Mouse (Mus musculus): ENCODE measurements around the gene Ube2e3. TPM values are rescaled to one million over a fixed set of nuclear protein-coding genes. Genes with fewer than 3 reads are reported as not detected.
A peak's percentile ranks its signal among the peaks of the same experiment; 100 is the strongest.

Ube2e3 gene
- polyA plus RNA-seq, 1 experiment, result 171 TPM

DNA sequence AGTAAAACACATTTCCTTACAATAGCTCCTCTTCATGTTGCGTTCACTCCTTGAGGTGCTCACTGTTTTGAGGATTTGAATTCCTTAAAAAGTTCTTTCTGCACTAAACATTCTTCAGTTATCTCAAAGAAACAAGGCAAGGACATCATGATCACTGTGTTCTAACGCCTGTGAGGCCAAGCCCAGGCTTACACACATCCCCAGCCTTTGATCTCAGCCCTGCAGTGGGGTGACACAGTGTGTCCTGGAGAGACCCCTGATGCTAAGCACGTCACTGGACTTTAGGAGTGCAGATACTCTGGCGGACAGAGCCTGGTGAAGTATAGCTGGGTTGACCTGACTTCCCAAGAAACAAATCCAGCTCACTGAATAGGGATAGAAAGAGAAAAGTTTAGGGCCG, 3.1 kb upstream of the Ube2e3 start:
- TF ChIP-seq POLR2A (IDR thresholded peaks at IDR 0.05; ENCODE audit: borderline replicate concordance, extremely low read depth, insufficient read depth, insufficient read length, poor library complexity, severe bottlenecking) (no peak), CTCF (IDR thresholded peaks at IDR 0.05; ENCODE audit: borderline replicate concordance, extremely low read depth, insufficient read depth, insufficient read length) (no peak)
- DNase-seq (ENCODE audit: low read depth), result no peak

GRCm38 (mm10) chr2:78868511-78868854, 559 bp downstream of the Ube2e3 start:
- TF ChIP-seq POLR2A (IDR thresholded peaks at IDR 0.05; ENCODE audit: borderline replicate concordance, extremely low read depth, insufficient read depth, insufficient read length, poor library complexity, severe bottlenecking), result peak; percentile 59; the same call in 1 of the 2 replicates
- no peak for TF ChIP-seq CTCF (IDR thresholded peaks at IDR 0.05; ENCODE audit: borderline replicate concordance, extremely low read depth, insufficient read depth, insufficient read length)

GRCm38 (mm10) chr2:78868951-78869720, 1.2 kb downstream of the Ube2e3 start:
- peak; percentile 74 for TF ChIP-seq CTCF (IDR thresholded peaks at IDR 0.05; ENCODE audit: borderline replicate concordance, extremely low read depth, insufficient read depth, insufficient read length)
- TF ChIP-seq POLR2A (IDR thresholded peaks at IDR 0.05; ENCODE audit: borderline replicate concordance, extremely low read depth, insufficient read depth, insufficient read length, poor library complexity, severe bottlenecking), result peak; percentile 71
- peak; percentile 97 for DNase-seq (ENCODE audit: low read depth)

More at GRCm38 (mm10) chr2:78868511-78868854, 559 bp downstream of the Ube2e3 start:
- peak; percentile 91 for DNase-seq (ENCODE audit: low read depth)

- TF ChIP-seq CTCF (IDR thresholded peaks at IDR 0.05; ENCODE audit: borderline replicate concordance, extremely low read depth, insufficient read depth, insufficient read length) (no peak), POLR2A (IDR thresholded peaks at IDR 0.05; ENCODE audit: borderline replicate concordance, extremely low read depth, insufficient read depth, insufficient read length, poor library complexity, severe bottlenecking) (no peak)
- DNase-seq (ENCODE audit: low read depth), result peak; percentile 64
Measured at GRCm38 (mm10) chr2:78869721-78870442, 2.0 kb downstream of the Ube2e3 start.

GRCm38 (mm10) chr2:78870443-78871025, 2.6 kb downstream of the Ube2e3 start:
- TF ChIP-seq POLR2A (IDR thresholded peaks at IDR 0.05; ENCODE audit: borderline replicate concordance, extremely low read depth, insufficient read depth, insufficient read length, poor library complexity, severe bottlenecking), result no peak
- no peak for TF ChIP-seq CTCF (IDR thresholded peaks at IDR 0.05; ENCODE audit: borderline replicate concordance, extremely low read depth, insufficient read depth, insufficient read length)
- peak; percentile 55 for DNase-seq (ENCODE audit: low read depth)

GRCm38 (mm10) chr2:78871971-78872860, 4.3 kb downstream of the Ube2e3 start:
- peak; percentile 90 for DNase-seq (ENCODE audit: low read depth)
- TF ChIP-seq POLR2A (IDR thresholded peaks at IDR 0.05; ENCODE audit: borderline replicate concordance, extremely low read depth, insufficient read depth, insufficient read length, poor library complexity, severe bottlenecking) (no peak), CTCF (IDR thresholded peaks at IDR 0.05; ENCODE audit: borderline replicate concordance, extremely low read depth, insufficient read depth, insufficient read length) (no peak; the same call in 1 of the 2 replicates)

- no peak for TF ChIP-seq CTCF (IDR thresholded peaks at IDR 0.05; ENCODE audit: borderline replicate concordance, extremely low read depth, insufficient read depth, insufficient read length)
- TF ChIP-seq POLR2A (IDR thresholded peaks at IDR 0.05; ENCODE audit: borderline replicate concordance, extremely low read depth, insufficient read depth, insufficient read length, poor library complexity, severe bottlenecking), result no peak
- peak; percentile 35 for DNase-seq (ENCODE audit: low read depth)
Measured at GRCm38 (mm10) chr2:78873946-78874345, 6.0 kb downstream of the Ube2e3 start.

- TF ChIP-seq POLR2A (IDR thresholded peaks at IDR 0.05; ENCODE audit: borderline replicate concordance, extremely low read depth, insufficient read depth, insufficient read length, poor library complexity, severe bottlenecking) (no peak), CTCF (IDR thresholded peaks at IDR 0.05; ENCODE audit: borderline replicate concordance, extremely low read depth, insufficient read depth, insufficient read length) (no peak)
- no peak for DNase-seq (ENCODE audit: low read depth)
Measured at GRCm38 (mm10) chr2:78876002-78876401, 8.1 kb downstream of the Ube2e3 start.

DNA sequence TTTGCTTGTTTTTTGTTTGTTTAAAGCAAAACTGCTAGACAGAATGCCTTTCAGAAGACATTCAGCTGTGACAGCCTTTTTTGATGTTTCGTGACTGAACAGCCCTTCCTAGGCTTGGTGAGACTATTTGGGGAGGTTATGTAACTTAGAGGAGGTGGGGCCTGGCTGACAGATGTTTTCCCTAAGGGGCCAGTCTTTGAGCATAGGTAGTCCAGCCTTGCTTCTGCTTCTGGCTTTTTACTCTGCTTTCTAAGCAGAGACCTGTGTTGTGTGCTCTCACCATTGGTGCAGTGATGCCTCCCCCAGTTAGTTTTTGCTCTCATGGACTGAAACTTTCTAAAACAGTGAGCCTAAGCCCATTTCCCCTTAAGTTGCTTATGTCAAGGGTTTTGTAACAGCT, 14.1 kb downstream of the Ube2e3 start:
- TF ChIP-seq CTCF (IDR thresholded peaks at IDR 0.05; ENCODE audit: borderline replicate concordance, extremely low read depth, insufficient read depth, insufficient read length) (no peak), POLR2A (IDR thresholded peaks at IDR 0.05; ENCODE audit: borderline replicate concordance, extremely low read depth, insufficient read depth, insufficient read length, poor library complexity, severe bottlenecking) (no peak)
- DNase-seq (ENCODE audit: low read depth), result no peak

- TF ChIP-seq CTCF (IDR thresholded peaks at IDR 0.05; ENCODE audit: borderline replicate concordance, extremely low read depth, insufficient read depth, insufficient read length) (no peak), POLR2A (IDR thresholded peaks at IDR 0.05; ENCODE audit: borderline replicate concordance, extremely low read depth, insufficient read depth, insufficient read length, poor library complexity, severe bottlenecking) (no peak)
Measured at GRCm38 (mm10) chr2:78882743-78883433, 15.0 kb downstream of the Ube2e3 start.

More at GRCm38 (mm10) chr2:78882743-78883433, 15.0 kb downstream of the Ube2e3 start:
- DNase-seq (ENCODE audit: low read depth), result no peak

Measured in brain, embryonic 14.5 days (tissue).